In genomic region chr2:171818504-171818903, GRCm38 (mm10) we compare ENCODE assay signal across 26 mouse cellular contexts.
DNase-seq lines count a peak whose midpoint lies in the region; ATAC-seq and TF ChIP-seq lines count a peak whose summit lies in the region.
"Had no signal": no experiment of that assay in that cellular context is flagged by ENCODE, and none has a peak within 500 bp of the region (broad histone marks: within the 10 kb centered on the region; RNA-seq: fewer than 3 reads in every experiment).

No protein-coding gene starts in this region.

- intact Hi-C loops in left cerebral cortex, postnatal 4 days (cut with DNase I), result no loop called here

- H3K9me3 ChIP-seq in heart, embryonic 11.5 days (replicated peaks; ENCODE audit: control insufficient read depth, low read length), result no peaks in the 10 kb centered on the region
- H3K9me3 ChIP-seq: embryonic facial prominence, embryonic 13.5 days; heart, embryonic 15.5 days; kidney, embryonic 15.5 days; liver, embryonic 12.5 days; midbrain, embryonic 15.5 days had no signal

- peaks cover 2% of the 10 kb centered on the region; the same call in 1 of the 2 replicates for H3K4me1 ChIP-seq in heart, embryonic 11.5 days (ENCODE audit: control insufficient read depth, insufficient read depth, low read length)
- H3K4me1 ChIP-seq: embryonic facial prominence, embryonic 13.5 days; heart, embryonic 15.5 days; kidney, embryonic 15.5 days; liver, embryonic 12.5 days; megakaryocyte, embryonic 14.5 days; midbrain, embryonic 15.5 days had no signal

- ATAC-seq in heart, embryonic 11.5 days (replicated peaks; ENCODE audit: insufficient number of reproducible peaks, low FRiP score, low TSS enrichment), result no peak
- ATAC-seq: liver, embryonic 12.5 days; liver, postnatal 0 days; lung, postnatal 0 days; midbrain, embryonic 15.5 days had no signal

- H3K27me3 ChIP-seq in heart, embryonic 11.5 days (ENCODE audit: control insufficient read depth, insufficient read depth, low read length), result no peaks in the 10 kb centered on the region
- H3K27me3 ChIP-seq: embryonic facial prominence, embryonic 13.5 days; heart, embryonic 15.5 days; kidney, embryonic 15.5 days; liver, embryonic 12.5 days; megakaryocyte, embryonic 14.5 days; midbrain, embryonic 15.5 days had no signal

- H3K4me3 ChIP-seq in heart, embryonic 11.5 days (ENCODE audit: low read depth, low read length), result no peak overlapping the region
- H3K4me3 ChIP-seq: embryonic facial prominence, embryonic 13.5 days; erythroblast, embryonic 14.5 days; heart, adult 2 months; heart, embryonic 15.5 days; kidney, embryonic 15.5 days; liver, embryonic 12.5 days; megakaryocyte, embryonic 14.5 days; midbrain, embryonic 15.5 days had no signal

- H3K4me2 ChIP-seq in heart, embryonic 11.5 days, result no peak overlapping the region
- H3K4me2 ChIP-seq: embryonic facial prominence, embryonic 13.5 days; heart, embryonic 15.5 days; hindbrain, embryonic 14.5 days; kidney, embryonic 15.5 days; liver, embryonic 12.5 days; midbrain, embryonic 15.5 days had no signal

- no peak overlapping the region for H3K27ac ChIP-seq in heart, embryonic 11.5 days (ENCODE audit: low read depth, low read length)
- H3K27ac ChIP-seq: embryonic facial prominence, embryonic 13.5 days; heart, adult 2 months; heart, embryonic 15.5 days; hindbrain, embryonic 14.5 days; kidney, embryonic 15.5 days; liver, embryonic 12.5 days; midbrain, embryonic 15.5 days had no signal

- no peak overlapping the region for H3K9ac ChIP-seq in heart, embryonic 11.5 days (ENCODE audit: low read depth, low read length)
- H3K9ac ChIP-seq: embryonic facial prominence, embryonic 13.5 days; heart, embryonic 15.5 days; hindbrain, embryonic 14.5 days; kidney, embryonic 15.5 days; liver, embryonic 12.5 days; liver, postnatal 0 days; midbrain, embryonic 15.5 days had no signal

- TF ChIP-seq POLR2A in brain, embryonic 14.5 days (IDR thresholded peaks at IDR 0.05; ENCODE audit: borderline replicate concordance, extremely low read depth, insufficient read depth, insufficient read length, poor library complexity, severe bottlenecking), result no peak

- peak; percentile 74 for DNase-seq in heart, adult 11 months
- peak; percentile 31 for DNase-seq in left cerebral cortex, postnatal 4 days
- DNase-seq in left cerebral cortex, adult 18-20 months (ENCODE audit: low spot score in 2 of 2), result no peak
- peak; percentile 16 for DNase-seq in brain, adult 2 months (ENCODE audit: low read depth, low spot score)
- peak; percentile 90 for DNase-seq in brain, embryonic 14.5 days (ENCODE audit: low read depth)
- no peak for DNase-seq in layer of hippocampus, adult 9-10 months (ENCODE audit: low spot score)
- DNase-seq: adrenal gland, postnatal 25 days; B cell, adult 2 months; cerebellum, adult 9-10 months; embryo, embryonic 11 days; gastrocnemius, postnatal 25 days; heart, adult 2 months; kidney, adult 18-20 months; kidney, postnatal 25 days; liver, postnatal 0 days; lung, postnatal 4 days had no signal

- TF ChIP-seq CTCF in brain, embryonic 14.5 days (IDR thresholded peaks at IDR 0.05; ENCODE audit: borderline replicate concordance, extremely low read depth, insufficient read depth, insufficient read length), result no peak

- WGBS in heart, embryonic 11.5 days (ENCODE audit: insufficient replicate concordance), result 51% methylated on average over 8 of the region's 8 CpGs

- no peaks in the 10 kb centered on the region for H3K36me3 ChIP-seq in heart, embryonic 11.5 days (ENCODE audit: control insufficient read depth, insufficient read depth, low read length)
- H3K36me3 ChIP-seq: embryonic facial prominence, embryonic 13.5 days; heart, embryonic 15.5 days; kidney, embryonic 15.5 days; liver, embryonic 12.5 days; midbrain, embryonic 15.5 days had no signal

Comparison
In these comparisons a context has a peak if more than half of its experiments do, and no peak if none do; other contexts are left out.
1. DNase-seq: peak in heart, adult 11 months (single experiment), left cerebral cortex, postnatal 4 days (single experiment), brain, adult 2 months (single experiment) and brain, embryonic 14.5 days (single experiment); none in left cerebral cortex, adult 18-20 months (0 of 2) and layer of hippocampus, adult 9-10 months (single experiment).